Mouse (Mus musculus) WW6 (cell line): ENCODE results near the gene Retreg1.

ENCODE experiments used
- DNase-seq: peaks from one replicate; pipeline ENCODE4 v3.0.0-alpha.2; 2013; ENCODE audit warnings: low read depth, low spot score

Gene Retreg1

GRCm38 (mm10) chr15:25880192-25880591, 37.2 kb downstream of the Retreg1 start:
- DNase-seq, result no peak

GRCm38 (mm10) chr15:25882002-25882401, 39.0 kb downstream of the Retreg1 start:
- no peak for DNase-seq

- no peak for DNase-seq
Measured at GRCm38 (mm10) chr15:25884416-25884958, 41.5 kb downstream of the Retreg1 start.

GRCm38 (mm10) chr15:25886581-25887011, 43.6 kb downstream of the Retreg1 start:
- DNase-seq, result no peak

- no peak for DNase-seq
Measured at GRCm38 (mm10) chr15:25889927-25890326, 46.9 kb downstream of the Retreg1 start.

GRCm38 (mm10) chr15:25891556-25891955, 48.6 kb downstream of the Retreg1 start:
- DNase-seq, result no peak

GRCm38 (mm10) chr15:25893327-25893726, 50.3 kb downstream of the Retreg1 start:
- DNase-seq, result no peak

GRCm38 (mm10) chr15:25896783-25897182, 53.8 kb downstream of the Retreg1 start:
- DNase-seq, result no peak

GRCm38 (mm10) chr15:25897617-25898016, 54.6 kb downstream of the Retreg1 start:
- no peak for DNase-seq

- DNase-seq, result no peak
Measured at GRCm38 (mm10) chr15:25899021-25899420, 56.0 kb downstream of the Retreg1 start.

GRCm38 (mm10) chr15:25900540-25900939, 57.6 kb downstream of the Retreg1 start:
- peak; percentile 42 for DNase-seq

- DNase-seq, result peak; percentile 14
Measured at GRCm38 (mm10) chr15:25902931-25903615, 60.1 kb downstream of the Retreg1 start.

GRCm38 (mm10) chr15:25904435-25905021, 61.5 kb downstream of the Retreg1 start:
- no peak for DNase-seq

- no peak for DNase-seq
Measured at GRCm38 (mm10) chr15:25909783-25910494, 67.0 kb downstream of the Retreg1 start.

- no peak for DNase-seq
Measured at GRCm38 (mm10) chr15:25910495-25910865, 67.5 kb downstream of the Retreg1 start.

- no peak for DNase-seq
Measured at GRCm38 (mm10) chr15:25910924-25911323, 67.9 kb downstream of the Retreg1 start.

- no peak for DNase-seq
Measured at GRCm38 (mm10) chr15:25912911-25913310, 69.9 kb downstream of the Retreg1 start.

- no peak for DNase-seq
Measured at GRCm38 (mm10) chr15:25913659-25914058, 70.7 kb downstream of the Retreg1 start.

- no peak for DNase-seq
Measured at GRCm38 (mm10) chr15:25914160-25914559, 71.2 kb downstream of the Retreg1 start.

GRCm38 (mm10) chr15:25915013-25915412, 72.0 kb downstream of the Retreg1 start:
- DNase-seq, result no peak

- DNase-seq, result no peak
Measured at GRCm38 (mm10) chr15:25915574-25916205, 72.7 kb downstream of the Retreg1 start.

- DNase-seq, result no peak
Measured at GRCm38 (mm10) chr15:25916252-25916651, 73.3 kb downstream of the Retreg1 start.
